Mouse (Mus musculus) CH12.LX (cell line): ENCODE measurements around the gene Gm49486.

ENCODE experiments used
- CHD2 ChIP-seq: IDR thresholded peaks from 2 replicates; pipeline ENCODE4 v1.6.1; 2011; ENCODE audit warnings: low read length, improper control_type of control experiment
- CTCF ChIP-seq, 2 experiments: IDR thresholded peaks in 1 of 2; conservative IDR thresholded peaks in 1 of 2; 2 replicates each; pipeline ENCODE4 v1.5.1; 2011 to 2012; ENCODE audit warnings: low read depth in 2 of 2, low read length in 2 of 2, improper control_type of control experiment in 1 of 2, inconsistent platforms in 1 of 2, mild to moderate bottlenecking in 1 of 2, moderate library complexity in 1 of 2
- EP300 ChIP-seq: IDR thresholded peaks from 2 replicates; pipeline ENCODE4 v1.6.1; 2011; ENCODE audit warnings: low read length, improper control_type of control experiment
- GABPA ChIP-seq: IDR thresholded peaks from 2 replicates; pipeline ENCODE4 v1.6.1; 2012; ENCODE audit warnings: low read depth, low read length, improper control_type of control experiment, inconsistent platforms; ENCODE audit not compliant: insufficient replicate concordance
- MAFK ChIP-seq: IDR thresholded peaks from 2 replicates; pipeline ENCODE4 v1.6.1; 2011; ENCODE audit warnings: low read length, improper control_type of control experiment; ENCODE audit not compliant: insufficient replicate concordance
- POLR2A ChIP-seq: IDR thresholded peaks from 2 replicates; pipeline ENCODE4 v1.6.1; 2011; ENCODE audit warnings: low read depth, mild to moderate bottlenecking, improper control_type of control experiment, low read length
- SIN3A ChIP-seq: IDR thresholded peaks from 2 replicates; pipeline ENCODE4 v1.6.1; 2012; ENCODE audit warnings: low read length, improper control_type of control experiment, inconsistent platforms
- TCF12 ChIP-seq: IDR thresholded peaks from 2 replicates; pipeline ENCODE4 v1.6.1; 2014; ENCODE audit warnings: low read depth, mild to moderate bottlenecking, inconsistent platforms, low read length, improper control_type of control experiment
- ZC3H11A ChIP-seq: IDR thresholded peaks from 2 replicates; pipeline ENCODE4 v1.6.1; 2012; ENCODE audit warnings: low read depth, mild to moderate bottlenecking, inconsistent platforms, low read length, improper control_type of control experiment
- ZKSCAN1 ChIP-seq: IDR thresholded peaks from 2 replicates; pipeline ENCODE4 v1.6.1; 2012; ENCODE audit warnings: low read depth, inconsistent platforms, low read length, improper control_type of control experiment, borderline replicate concordance
- ZMIZ1 ChIP-seq: IDR thresholded peaks from 2 replicates; pipeline ENCODE4 v1.6.1; 2012; ENCODE audit warnings: low read depth, mild to moderate bottlenecking, inconsistent platforms, low read length, improper control_type of control experiment
- ZNF384 ChIP-seq: IDR thresholded peaks from 2 replicates; pipeline ENCODE4 v1.6.1; 2012; ENCODE audit warnings: low read depth, low read length, improper control_type of control experiment, inconsistent platforms

DNA sequence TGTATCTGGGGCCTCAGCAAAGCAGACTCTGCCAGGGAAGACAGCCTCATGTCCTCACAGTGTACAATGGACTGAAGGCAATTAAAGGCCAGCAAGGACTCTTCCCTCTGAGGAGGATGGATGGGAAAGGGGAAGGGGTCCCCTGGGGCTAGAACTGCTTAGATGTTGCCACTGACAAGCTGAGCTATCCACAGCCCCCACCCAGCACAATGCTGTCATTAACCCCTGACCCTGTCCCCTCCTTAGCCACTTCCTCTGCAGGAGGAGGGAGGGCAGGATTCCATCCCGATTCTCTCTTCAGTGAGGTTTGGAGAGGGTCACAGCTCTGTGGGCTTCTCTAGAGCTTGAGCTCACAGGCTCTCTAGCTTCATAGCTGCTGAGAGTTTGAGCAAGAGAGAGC, 9.6 kb upstream of the Gm49486 start:
- TF ChIP-seq CTCF (conservative IDR thresholded peaks at IDR 0.05 in 1 of 2, IDR thresholded peaks at IDR 0.05 in 1 of 2; ENCODE audit: low read depth in 2 of 2, low read length in 2 of 2) (no peak), ZKSCAN1 (no peak), GABPA (no peak), ZNF384 (no peak), POLR2A (no peak), SIN3A (no peak), ZMIZ1 (no peak), CHD2 (no peak), TCF12 (no peak), MAFK (no peak), ZC3H11A (no peak), EP300 (no peak)
